ENCODE assay signal across 16 mouse cellular contexts in genomic region chr3:102773018-102773417, GRCm38 (mm10). TPM values are rescaled to one million over a fixed set of nuclear protein-coding genes. Genes with fewer than 3 reads are reported as not detected.
"Had no signal": no experiment of that assay in that cellular context is flagged by ENCODE, and none has a peak within 500 bp of the region (broad histone marks: within the 10 kb centered on the region; RNA-seq: fewer than 3 reads in every experiment).

No protein-coding gene starts in this region.

- H3K36me3 ChIP-seq: limb, embryonic 13.5 days; liver, embryonic 15.5 days; midbrain, embryonic 12.5 days; neural tube, embryonic 15.5 days had no signal

- H3K27ac ChIP-seq: kidney, postnatal 0 days; layer of hippocampus, adult 2 months; limb, embryonic 13.5 days; liver, embryonic 15.5 days; midbrain, embryonic 12.5 days; neural tube, embryonic 15.5 days; stomach, postnatal 0 days had no signal

- H3K9me3 ChIP-seq: limb, embryonic 13.5 days; liver, embryonic 15.5 days; midbrain, embryonic 12.5 days; neural tube, embryonic 15.5 days had no signal

- H3K27me3 ChIP-seq: limb, embryonic 13.5 days; liver, embryonic 15.5 days; midbrain, embryonic 12.5 days; neural tube, embryonic 15.5 days had no signal

- H3K4me3 ChIP-seq: layer of hippocampus, adult 2 months; limb, embryonic 13.5 days; liver, embryonic 15.5 days; midbrain, embryonic 12.5 days; myocyte; neural tube, embryonic 15.5 days had no signal

- H3K4me1 ChIP-seq: liver, embryonic 15.5 days; midbrain, embryonic 12.5 days; neural tube, embryonic 15.5 days had no signal

- H3K4me2 ChIP-seq: limb, embryonic 13.5 days; liver, embryonic 11.5 days; liver, embryonic 15.5 days; lung, embryonic 14.5 days; midbrain, embryonic 12.5 days; neural tube, embryonic 15.5 days had no signal

- H3K9ac ChIP-seq: limb, embryonic 13.5 days; liver, embryonic 15.5 days; lung, embryonic 14.5 days; midbrain, embryonic 12.5 days; neural tube, embryonic 15.5 days had no signal

- DNase-seq: kidney, adult 9 months; kidney, postnatal 36 days; left cerebral cortex, postnatal 4 days; lung, embryonic 14.5 days; lung, postnatal 14 days; right cerebral cortex, adult 18-20 months; thymus, postnatal 4 days had no signal

RNA-seq across cellular contexts. Expression of gene Tshb, which starts 9.5 kb away (rescaled TPM):
- polyA plus RNA-seq: liver, embryonic 15.5 days; midbrain, embryonic 12.5 days; myocyte had no signal
